Mouse (Mus musculus): Measurements from ENCODE around the gene Chpf. TPM values are rescaled to one million over a fixed set of nuclear protein-coding genes. Genes with fewer than 3 reads are reported as not detected.

The Chpf gene
- total and polyA plus RNA-seq, 3 experiments = 23.2 to 37.8 (median 25.0) TPM

DNA sequence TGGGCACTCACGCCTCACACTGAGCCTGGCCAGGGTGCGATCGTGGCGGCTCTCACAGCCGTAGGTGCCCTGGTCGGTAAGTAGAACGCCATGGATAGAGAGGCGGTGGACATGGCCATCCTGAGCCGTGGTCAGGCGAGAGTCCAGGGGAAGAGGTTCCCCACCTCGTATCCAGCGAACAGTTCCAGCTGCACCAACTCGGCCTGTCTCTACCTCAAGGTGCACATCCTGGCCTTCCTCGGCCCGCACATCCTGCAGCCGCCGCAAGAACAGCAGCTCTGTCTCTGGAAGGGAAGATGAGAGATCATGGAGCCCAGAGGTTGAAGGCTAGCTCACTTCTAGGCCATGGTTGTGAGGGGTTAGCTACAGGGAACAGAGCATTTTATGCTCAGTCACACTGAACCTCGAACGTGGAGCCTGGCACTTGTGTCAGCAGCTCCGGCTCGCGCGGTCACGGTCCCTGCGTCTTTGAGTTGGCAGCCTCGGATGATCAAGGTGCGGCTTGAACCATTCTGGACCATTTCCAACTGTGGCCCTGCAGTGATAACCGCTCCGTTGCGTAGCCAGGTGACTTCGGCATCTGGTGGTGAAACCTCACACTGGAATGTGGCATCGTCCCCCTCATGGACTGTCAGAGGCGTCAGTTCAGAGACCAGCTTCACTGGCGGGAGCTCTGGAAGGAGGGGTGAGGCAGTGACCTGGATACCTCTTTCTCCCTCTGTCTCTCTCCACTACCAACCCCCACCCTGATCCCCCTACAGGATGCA lies 11.9 kb upstream of the Chpf start:
- 87% methylated on average over 34 of the region's 34 CpGs for WGBS
- Histone ChIP-seq H3K79me2 (replicated peaks; ENCODE audit: control insufficient read depth, insufficient read depth, low read length) (no peaks in the 10 kb centered on the region), H3K27ac (no peak overlapping the region), H3K27me3 (ENCODE audit: control insufficient read depth, insufficient read depth, low read length) (no peaks in the 10 kb centered on the region; the same call in 1 of the 2 replicates), H3K4me1 (ENCODE audit: control insufficient read depth, insufficient read depth, low read length) (no peaks in the 10 kb centered on the region), H3K36me3 (ENCODE audit: control insufficient read depth, insufficient read depth, low read length) (no peaks in the 10 kb centered on the region), H3K4me3 (no peak overlapping the region), H3K9ac (ENCODE audit: low read depth, low read length) (no peak overlapping the region)
- no peak for TF ChIP-seq CTCF (IDR thresholded peaks at IDR 0.05)
- TF ChIP-seq POLR2A (IDR thresholded peaks at IDR 0.05; ENCODE audit: insufficient read depth, low read depth, low read length) = no peak
- no peak for TF ChIP-seq EP300 (IDR thresholded peaks at IDR 0.05; ENCODE audit: insufficient read depth, low read depth, low read length)
- intact Hi-C loops (cut with DNase I) = no loop called here
- DNase-seq = no peak

DNA sequence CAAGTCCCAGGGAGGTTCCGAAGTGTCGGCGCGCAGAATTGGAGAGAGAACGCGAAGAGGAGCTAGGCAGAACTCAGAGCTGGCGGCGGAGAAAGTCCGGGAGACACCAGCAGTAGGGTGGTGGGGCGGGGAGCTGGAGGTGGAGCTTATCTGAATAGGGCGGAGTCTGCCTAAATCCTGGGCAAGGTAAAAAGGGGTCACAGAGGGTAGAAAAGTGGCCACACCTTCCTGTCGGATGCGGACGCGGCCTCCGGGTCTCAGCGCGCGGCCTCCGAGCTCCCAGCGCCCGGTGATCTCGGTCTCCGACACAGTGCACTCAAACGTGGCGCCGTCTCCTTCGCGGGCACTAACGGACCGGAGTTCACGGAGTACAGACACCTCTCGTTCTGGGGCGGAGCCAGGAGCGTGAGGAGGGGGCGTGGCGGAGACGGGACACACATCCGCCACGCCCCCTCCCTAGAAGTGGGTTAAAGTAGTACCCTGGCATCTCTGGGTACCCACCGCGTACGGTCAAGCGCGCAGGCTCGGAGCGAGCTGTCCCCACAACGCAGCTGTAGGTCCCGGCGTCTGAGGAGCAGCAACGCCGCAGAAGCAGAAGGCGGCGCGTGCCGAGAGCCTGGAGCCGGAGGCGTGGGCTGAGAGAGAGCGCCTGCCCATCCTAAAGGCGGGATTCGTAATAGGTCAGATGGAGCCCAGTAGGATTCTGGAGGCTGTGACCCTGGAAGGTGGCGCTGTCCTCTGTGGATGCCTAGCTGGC lies 8.5 kb upstream of the Chpf start:
- Histone ChIP-seq H3K4me3 (no peak overlapping the region; the same call in 1 of the 2 replicates), H3K4me1 (ENCODE audit: control insufficient read depth, insufficient read depth, low read length) (no peaks in the 10 kb centered on the region), H3K36me3 (ENCODE audit: control insufficient read depth, insufficient read depth, low read length) (no peaks in the 10 kb centered on the region), H3K27me3 (ENCODE audit: control insufficient read depth, insufficient read depth, low read length) (peaks cover 4% of the 10 kb centered on the region), H3K9ac (ENCODE audit: low read depth, low read length) (no peak overlapping the region), H3K27ac (no peak overlapping the region), H3K79me2 (replicated peaks; ENCODE audit: control insufficient read depth, insufficient read depth, low read length) (no peaks in the 10 kb centered on the region)
- DNase-seq = peak; percentile 53 to 56
- TF ChIP-seq EP300 (IDR thresholded peaks at IDR 0.05; ENCODE audit: insufficient read depth, low read depth, low read length) = no peak
- no peak for TF ChIP-seq POLR2A (IDR thresholded peaks at IDR 0.05; ENCODE audit: insufficient read depth, low read depth, low read length)
- no peak for TF ChIP-seq CTCF (IDR thresholded peaks at IDR 0.05)
- intact Hi-C loops (cut with DNase I) = no loop called here
- WGBS = 31% methylated on average over 62 of the region's 62 CpGs

DNA sequence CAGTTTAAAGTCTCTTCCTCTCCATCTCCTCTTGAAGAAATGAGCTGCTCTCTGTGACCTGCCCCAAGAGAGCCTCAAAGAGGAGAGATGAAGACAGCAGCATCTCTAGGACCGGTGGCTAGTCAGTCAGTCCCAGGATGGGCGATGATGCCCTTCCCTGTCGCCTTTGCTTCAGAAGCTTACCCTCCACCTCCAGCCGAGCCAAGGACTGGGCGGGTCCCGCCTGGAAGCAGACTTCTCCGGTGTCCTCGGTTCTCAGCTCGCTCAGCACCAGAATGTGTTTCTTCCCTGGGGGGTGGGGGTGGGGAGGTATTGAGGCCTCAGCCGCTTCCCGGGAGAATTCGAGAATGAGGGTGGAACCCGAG lies 7.9 kb upstream of the Chpf start:
- H3K9ac ChIP-seq (ENCODE audit: low read depth, low read length) = no peak overlapping the region
- no peak overlapping the region for H3K27ac ChIP-seq
- peaks cover 5% of the 10 kb centered on the region for H3K27me3 ChIP-seq (ENCODE audit: control insufficient read depth, insufficient read depth, low read length)
- no peak overlapping the region for H3K4me3 ChIP-seq
- 53% methylated on average over 13 of the region's 13 CpGs for WGBS
- H3K79me2 ChIP-seq (replicated peaks; ENCODE audit: control insufficient read depth, insufficient read depth, low read length) = no peaks in the 10 kb centered on the region
- DNase-seq = no peak
- TF ChIP-seq CTCF (IDR thresholded peaks at IDR 0.05) = no peak
- TF ChIP-seq POLR2A (IDR thresholded peaks at IDR 0.05; ENCODE audit: insufficient read depth, low read depth, low read length) = no peak
- no peak for TF ChIP-seq EP300 (IDR thresholded peaks at IDR 0.05; ENCODE audit: insufficient read depth, low read depth, low read length)
- intact Hi-C loops (cut with DNase I) = no loop called here
- no peaks in the 10 kb centered on the region for H3K4me1 ChIP-seq (ENCODE audit: control insufficient read depth, insufficient read depth, low read length)
- no peaks in the 10 kb centered on the region for H3K36me3 ChIP-seq (ENCODE audit: control insufficient read depth, insufficient read depth, low read length)

DNA sequence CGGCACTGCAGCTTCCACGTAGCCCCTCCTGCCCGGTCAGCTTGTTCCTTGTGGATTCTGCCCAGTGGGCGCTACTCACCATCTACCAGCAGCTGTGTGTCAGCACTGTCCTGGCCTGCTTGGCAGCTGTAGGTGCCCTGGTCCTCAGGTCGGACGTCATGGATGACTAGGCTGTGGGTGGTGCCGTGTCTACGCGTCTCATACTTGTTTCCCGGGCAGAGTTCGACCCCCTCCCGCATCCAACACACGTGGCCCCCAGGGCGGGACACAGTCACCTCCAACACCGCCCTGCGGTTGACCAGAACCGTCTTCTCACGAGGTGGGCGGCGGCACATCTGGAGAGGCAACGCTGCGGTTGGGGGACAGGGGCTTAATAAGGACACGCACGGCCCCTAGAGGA lies 7.5 kb upstream of the Chpf start:
- intact Hi-C loops (cut with DNase I) = no loop called here
- 65% methylated on average over 24 of the region's 24 CpGs for WGBS
- Histone ChIP-seq H3K36me3 (ENCODE audit: control insufficient read depth, insufficient read depth, low read length) (no peaks in the 10 kb centered on the region), H3K9ac (ENCODE audit: low read depth, low read length) (no peak overlapping the region), H3K79me2 (replicated peaks; ENCODE audit: control insufficient read depth, insufficient read depth, low read length) (no peaks in the 10 kb centered on the region), H3K27me3 (ENCODE audit: control insufficient read depth, insufficient read depth, low read length) (peaks cover 5% of the 10 kb centered on the region), H3K4me1 (ENCODE audit: control insufficient read depth, insufficient read depth, low read length) (no peaks in the 10 kb centered on the region), H3K27ac (no peak overlapping the region), H3K4me3 (no peak overlapping the region)
- no peak for DNase-seq
- TF ChIP-seq CTCF (IDR thresholded peaks at IDR 0.05) (no peak), POLR2A (IDR thresholded peaks at IDR 0.05; ENCODE audit: insufficient read depth, low read depth, low read length) (no peak), EP300 (IDR thresholded peaks at IDR 0.05; ENCODE audit: insufficient read depth, low read depth, low read length) (no peak)

DNA sequence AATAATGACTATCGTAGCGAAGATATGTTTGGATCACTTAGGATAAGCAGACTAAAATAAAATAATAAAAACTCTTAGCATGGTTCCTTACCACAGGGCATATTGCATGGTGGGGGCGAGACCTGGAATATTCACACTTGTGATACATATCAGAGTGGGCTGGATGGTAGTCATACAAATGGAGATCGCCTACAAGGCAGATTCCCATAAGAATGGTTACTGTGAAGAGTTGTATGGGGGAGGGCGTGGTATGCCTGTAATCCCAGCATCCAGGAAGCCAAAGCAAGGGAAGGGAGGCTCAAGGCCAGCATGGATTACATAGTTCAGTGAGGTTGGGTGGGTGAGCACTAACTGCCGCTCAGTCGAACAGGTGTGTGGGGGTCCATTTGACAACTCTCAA lies 1.6 kb upstream of the Chpf start:
- H3K79me2 ChIP-seq (replicated peaks; ENCODE audit: control insufficient read depth, insufficient read depth, low read length) = no peaks in the 10 kb centered on the region
- no peak overlapping the region for H3K9ac ChIP-seq (ENCODE audit: low read depth, low read length)
- intact Hi-C loops (cut with DNase I) = loop anchor here (2.0 kb wide), 1 partner anchor 116 kb away; no protein-coding TSS in a partner anchor
- no peaks in the 10 kb centered on the region for H3K36me3 ChIP-seq (ENCODE audit: control insufficient read depth, insufficient read depth, low read length)
- DNase-seq = no peak
- H3K4me3 ChIP-seq = no peak overlapping the region
- H3K27me3 ChIP-seq (ENCODE audit: control insufficient read depth, insufficient read depth, low read length) = peaks cover 5% of the 10 kb centered on the region
- 83% methylated on average over 7 of the region's 7 CpGs for WGBS
- peaks cover 4% of the 10 kb centered on the region for H3K4me1 ChIP-seq (ENCODE audit: control insufficient read depth, insufficient read depth, low read length)
- no peak for TF ChIP-seq CTCF (IDR thresholded peaks at IDR 0.05)
- no peak for TF ChIP-seq EP300 (IDR thresholded peaks at IDR 0.05; ENCODE audit: insufficient read depth, low read depth, low read length)
- no peak for TF ChIP-seq POLR2A (IDR thresholded peaks at IDR 0.05; ENCODE audit: insufficient read depth, low read depth, low read length)
- H3K27ac ChIP-seq = no peak overlapping the region

DNA sequence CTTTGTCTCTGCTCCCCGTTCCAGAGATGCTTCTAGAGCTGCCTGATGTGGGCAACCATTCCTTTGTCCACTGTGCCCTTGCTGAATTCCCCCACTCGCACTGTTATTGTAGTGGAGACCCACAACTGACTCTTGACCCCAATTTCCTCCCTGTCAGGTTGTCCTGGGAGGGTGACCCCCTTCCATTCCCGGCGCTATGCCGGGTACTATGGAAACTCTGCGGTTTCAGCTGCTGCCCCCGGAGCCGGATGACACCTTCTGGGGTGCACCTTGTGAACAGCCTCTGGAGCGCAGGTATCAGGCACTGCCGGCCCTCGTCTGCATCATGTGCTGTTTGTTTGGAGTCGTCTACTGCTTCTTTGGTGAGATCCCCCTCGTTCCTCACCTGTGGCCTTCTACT lies 929 bp upstream of the Chpf start:
- Histone ChIP-seq H3K9ac (ENCODE audit: low read depth, low read length) (no peak overlapping the region), H3K4me3 (no peak overlapping the region), H3K36me3 (ENCODE audit: control insufficient read depth, insufficient read depth, low read length) (no peaks in the 10 kb centered on the region), H3K79me2 (replicated peaks; ENCODE audit: control insufficient read depth, insufficient read depth, low read length) (no peaks in the 10 kb centered on the region), H3K27me3 (ENCODE audit: control insufficient read depth, insufficient read depth, low read length) (peaks cover 5% of the 10 kb centered on the region), H3K4me1 (ENCODE audit: control insufficient read depth, insufficient read depth, low read length) (peaks cover 4% of the 10 kb centered on the region), H3K27ac (no peak overlapping the region)
- 21% methylated on average over 13 of the region's 13 CpGs for WGBS
- TF ChIP-seq CTCF (IDR thresholded peaks at IDR 0.05) (no peak), POLR2A (IDR thresholded peaks at IDR 0.05; ENCODE audit: insufficient read depth, low read depth, low read length) (no peak), EP300 (IDR thresholded peaks at IDR 0.05; ENCODE audit: insufficient read depth, low read depth, low read length) (no peak)
- DNase-seq = no peak
- intact Hi-C loops (cut with DNase I) = loop anchor here (2.0 kb wide), 1 partner anchor 117 kb away; no protein-coding TSS in a partner anchor
